Mouse (Mus musculus): ENCODE results near the gene Bpnt1. TPM values are rescaled to one million over a fixed set of nuclear protein-coding genes. Genes with fewer than 3 reads are reported as not detected.

The Bpnt1 gene
- total RNA-seq, 1 experiment: 50.6 TPM

DNA sequence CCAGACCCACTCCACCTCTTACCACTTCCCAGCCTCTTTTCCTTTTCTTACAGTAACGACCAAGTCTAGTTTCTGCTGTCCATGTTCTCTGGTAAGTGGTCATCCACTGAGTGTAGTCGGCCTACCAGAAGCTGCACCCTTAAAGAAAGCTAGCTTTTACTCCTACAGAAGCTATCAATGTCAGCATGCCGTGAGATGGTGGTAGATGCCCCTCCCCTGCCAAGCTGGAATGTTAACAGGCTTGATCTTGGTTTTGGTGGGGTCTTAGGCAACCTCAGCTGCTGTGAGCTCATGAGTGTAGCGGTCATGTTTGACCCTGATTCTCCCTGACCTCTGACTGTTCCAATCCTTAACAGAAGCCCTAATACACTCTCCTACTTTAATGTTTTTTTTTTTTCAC, 26.3 kb downstream of the Bpnt1 start:
- H3K36me3 ChIP-seq (ENCODE audit: control insufficient read depth, insufficient read depth, low read length, poor library complexity, severe bottlenecking): peaks cover 5% of the 10 kb centered on the region
- DNase-seq (ENCODE audit: low read depth, low spot score): no peak
- H3K4me3 ChIP-seq (ENCODE audit: insufficient read depth in 1 of 2, low read depth in 1 of 2, low read length in 2 of 2, poor library complexity in 1 of 2, severe bottlenecking in 1 of 2): no peak overlapping the region
- H3K4me1 ChIP-seq (ENCODE audit: control insufficient read depth in 2 of 2, insufficient read depth in 2 of 2, low read length in 2 of 2, poor library complexity in 1 of 2): no peaks in the 10 kb centered on the region
- no peak overlapping the region for H3K9ac ChIP-seq (ENCODE audit: insufficient read depth, low read depth, low read length, poor library complexity, severe bottlenecking)
- no peaks in the 10 kb centered on the region for H3K9me3 ChIP-seq (ENCODE audit: control insufficient read depth, insufficient read depth, low read depth, low read length)
- in situ Hi-C loops (cut with MboI; ENCODE audit: low sequenced_read_pairs in 2 of 2, unreplicated experiment in 2 of 2): no loop called here
- no peak overlapping the region for H3K27ac ChIP-seq (ENCODE audit: insufficient read depth, low read depth, low read length, poor library complexity, severe bottlenecking)
- TF ChIP-seq MAFK (IDR thresholded peaks at IDR 0.05; ENCODE audit: insufficient read depth, low read depth, low read length): no peak
- TF ChIP-seq ZC3H11A (IDR thresholded peaks at IDR 0.05; ENCODE audit: borderline replicate concordance, low read depth, low read length): no peak
- TF ChIP-seq HCFC1 (IDR thresholded peaks at IDR 0.05; ENCODE audit: borderline replicate concordance, insufficient read depth, low read length): no peak
- TF ChIP-seq ZNF384 (IDR thresholded peaks at IDR 0.05; ENCODE audit: low read depth, low read length): no peak

- H3K36me3 ChIP-seq (ENCODE audit: control insufficient read depth, insufficient read depth, low read length, poor library complexity, severe bottlenecking): no peaks in the 10 kb centered on the region
These were observed 30.9 kb downstream of the Bpnt1 start, which contains the start of gene Eprs for GRCm38 (mm10) chr1:185362677-185363520. Eprs (plus strand) TSS chr1:185363044.

DNA sequence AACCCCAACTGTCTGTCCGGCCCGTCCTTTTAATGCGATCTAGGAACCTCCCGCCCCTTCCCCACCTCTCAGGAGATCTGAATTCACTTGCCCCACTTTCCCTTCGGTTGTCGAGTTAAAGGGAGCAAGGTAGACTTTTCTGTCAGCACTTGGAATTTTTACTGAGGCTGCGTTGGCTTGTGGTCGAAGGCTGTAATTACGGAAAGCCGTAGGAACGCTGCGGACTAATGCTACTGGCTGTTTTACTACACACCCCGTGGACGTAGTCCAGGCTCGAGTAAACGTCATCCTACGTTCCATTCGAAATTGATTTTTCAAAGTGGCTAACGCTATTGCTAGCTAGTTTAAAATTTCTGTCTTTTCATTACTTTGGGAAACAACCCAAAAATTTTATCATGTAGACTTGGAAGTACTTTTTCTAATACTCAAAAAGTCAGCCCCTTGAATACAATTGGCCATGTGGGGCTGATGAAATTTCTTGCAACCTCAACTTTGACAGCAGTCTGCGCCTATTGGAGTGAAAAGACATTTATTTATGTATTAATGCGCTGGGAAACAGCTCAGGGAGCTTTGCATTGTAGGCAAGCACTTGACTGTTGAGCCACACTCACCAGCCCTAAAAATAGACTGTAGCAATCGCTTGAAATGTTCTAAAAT, 31.7 kb downstream of the Bpnt1 start:
- in situ Hi-C loops (cut with MboI; ENCODE audit: low sequenced_read_pairs in 2 of 2, unreplicated experiment in 2 of 2): no loop called here
- H3K4me1 ChIP-seq (ENCODE audit: control insufficient read depth in 2 of 2, insufficient read depth in 2 of 2, low read length in 2 of 2, poor library complexity in 1 of 2): peaks cover 0 to 5% of the 10 kb centered on the region in 2 experiments; a peak in 1 of 4 replicates

More at GRCm38 (mm10) chr1:185362677-185363520, 30.9 kb downstream of the Bpnt1 start, which contains the start of gene Eprs:
- no peaks in the 10 kb centered on the region for H3K9me3 ChIP-seq (ENCODE audit: control insufficient read depth, insufficient read depth, low read depth, low read length)
- TF ChIP-seq MAFK (IDR thresholded peaks at IDR 0.05; ENCODE audit: insufficient read depth, low read depth, low read length): no peak
- peak; percentile 85 for TF ChIP-seq HCFC1 (IDR thresholded peaks at IDR 0.05; ENCODE audit: borderline replicate concordance, insufficient read depth, low read length)
- TF ChIP-seq ZC3H11A (IDR thresholded peaks at IDR 0.05; ENCODE audit: borderline replicate concordance, low read depth, low read length): no peak
- H3K9ac ChIP-seq (ENCODE audit: insufficient read depth, low read depth, low read length, poor library complexity, severe bottlenecking): peak within 1 kb of the TSS; percentile 93
- H3K4me1 ChIP-seq (ENCODE audit: control insufficient read depth in 2 of 2, insufficient read depth in 2 of 2, low read length in 2 of 2, poor library complexity in 1 of 2): peaks cover 0 to 5% of the 10 kb centered on the region in 2 experiments; a peak in 1 of 4 replicates
- DNase-seq (ENCODE audit: low read depth, low spot score): peak; percentile 97
- in situ Hi-C loops (cut with MboI; ENCODE audit: low sequenced_read_pairs in 2 of 2, unreplicated experiment in 2 of 2): no loop called here
- peak within 1 kb of the TSS; percentile 65 for H3K27ac ChIP-seq (ENCODE audit: insufficient read depth, low read depth, low read length, poor library complexity, severe bottlenecking)
- peak within 1 kb of the TSS; percentile 89 to 92 for H3K4me3 ChIP-seq (ENCODE audit: insufficient read depth in 1 of 2, low read depth in 1 of 2, low read length in 2 of 2, poor library complexity in 1 of 2, severe bottlenecking in 1 of 2)

DNA sequence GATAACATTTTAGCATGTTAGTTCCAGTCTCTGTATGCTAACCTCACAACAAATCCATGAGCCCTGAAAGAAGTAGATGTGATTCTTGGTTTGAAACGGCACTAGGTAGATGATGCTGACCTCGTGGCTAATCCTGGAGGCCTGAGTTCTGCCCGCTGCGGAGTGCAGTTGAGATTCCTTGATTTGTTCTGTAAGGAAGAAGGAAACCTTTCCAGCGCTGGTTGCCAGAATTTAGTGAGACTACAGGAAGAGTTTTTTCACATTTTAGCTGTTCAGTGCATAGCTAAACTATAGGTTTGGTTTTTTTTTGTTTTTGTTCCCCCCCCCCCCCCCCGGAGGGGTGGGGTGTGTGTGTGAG, 32.2 kb downstream of the Bpnt1 start:
- Histone ChIP-seq H3K27ac (ENCODE audit: insufficient read depth, low read depth, low read length, poor library complexity, severe bottlenecking) (no peak overlapping the region), H3K4me3 (ENCODE audit: insufficient read depth in 1 of 2, low read depth in 1 of 2, low read length in 2 of 2, poor library complexity in 1 of 2, severe bottlenecking in 1 of 2) (peak overlapping the region; percentile 89 to 92), H3K4me1 (ENCODE audit: control insufficient read depth in 2 of 2, insufficient read depth in 2 of 2, low read length in 2 of 2, poor library complexity in 1 of 2) (peaks cover 0 to 5% of the 10 kb centered on the region in 2 experiments; a peak in 1 of 4 replicates), H3K36me3 (ENCODE audit: control insufficient read depth, insufficient read depth, low read length, poor library complexity, severe bottlenecking) (no peaks in the 10 kb centered on the region), H3K9ac (ENCODE audit: insufficient read depth, low read depth, low read length, poor library complexity, severe bottlenecking) (peak overlapping the region; percentile 93; the same call in 1 of the 2 replicates), H3K9me3 (ENCODE audit: control insufficient read depth, insufficient read depth, low read depth, low read length) (no peaks in the 10 kb centered on the region)
- no peak for DNase-seq (ENCODE audit: low read depth, low spot score)
- in situ Hi-C loops (cut with MboI; ENCODE audit: low sequenced_read_pairs in 2 of 2, unreplicated experiment in 2 of 2): no loop called here
- TF ChIP-seq ZC3H11A (IDR thresholded peaks at IDR 0.05; ENCODE audit: borderline replicate concordance, low read depth, low read length): no peak
- TF ChIP-seq ZNF384 (IDR thresholded peaks at IDR 0.05; ENCODE audit: low read depth, low read length): no peak
- TF ChIP-seq MAFK (IDR thresholded peaks at IDR 0.05; ENCODE audit: insufficient read depth, low read depth, low read length): no peak
- no peak for TF ChIP-seq CHD2 (IDR thresholded peaks at IDR 0.05; ENCODE audit: low read depth, low read length)
- no peak for TF ChIP-seq HCFC1 (IDR thresholded peaks at IDR 0.05; ENCODE audit: borderline replicate concordance, insufficient read depth, low read length)

More for the DNA sequence above, 31.7 kb downstream of the Bpnt1 start:
- DNase-seq (ENCODE audit: low read depth, low spot score): peak; percentile 20
- H3K36me3 ChIP-seq (ENCODE audit: control insufficient read depth, insufficient read depth, low read length, poor library complexity, severe bottlenecking): no peaks in the 10 kb centered on the region
- TF ChIP-seq HCFC1 (IDR thresholded peaks at IDR 0.05; ENCODE audit: borderline replicate concordance, insufficient read depth, low read length) (no peak), ZC3H11A (IDR thresholded peaks at IDR 0.05; ENCODE audit: borderline replicate concordance, low read depth, low read length) (no peak), CHD2 (IDR thresholded peaks at IDR 0.05; ENCODE audit: low read depth, low read length) (no peak), ZNF384 (IDR thresholded peaks at IDR 0.05; ENCODE audit: low read depth, low read length) (no peak), MAFK (IDR thresholded peaks at IDR 0.05; ENCODE audit: insufficient read depth, low read depth, low read length) (no peak)
- H3K4me3 ChIP-seq (ENCODE audit: insufficient read depth in 1 of 2, low read depth in 1 of 2, low read length in 2 of 2, poor library complexity in 1 of 2, severe bottlenecking in 1 of 2): peak overlapping the region; percentile 89 to 92
- peak overlapping the region; percentile 64 for H3K27ac ChIP-seq (ENCODE audit: insufficient read depth, low read depth, low read length, poor library complexity, severe bottlenecking)
- H3K9ac ChIP-seq (ENCODE audit: insufficient read depth, low read depth, low read length, poor library complexity, severe bottlenecking): peak overlapping the region; percentile 93
- no peaks in the 10 kb centered on the region for H3K9me3 ChIP-seq (ENCODE audit: control insufficient read depth, insufficient read depth, low read depth, low read length)
